Mouse (Mus musculus): ENCODE measurements around the gene Mylk4.

GRCm38 (mm10) chr13:32759036-32759435 lies 24.7 kb downstream of the Mylk4 start:
- no peak for TF ChIP-seq CTCF (IDR thresholded peaks at IDR 0.05; ENCODE audit: extremely low read depth, insufficient read length, insufficient replicate concordance, low read depth, low read length)
- TF ChIP-seq POLR2A (IDR thresholded peaks at IDR 0.05; ENCODE audit: low read depth, low read length) = no peak
